Mouse (Mus musculus) heart, postnatal 25 days (tissue): ENCODE data around the gene Slc35a5. TPM values are rescaled to one million over a fixed set of nuclear protein-coding genes. Genes with fewer than 3 reads are reported as not detected.

Experiments used
- total RNA-seq, 2 experiments: library from RNA; stranded (reverse); gene quantifications; 2 replicates each; pipeline ENCODE4 v1.2.3; 2021

Slc35a5 gene
- total RNA-seq, 2 experiments from 2014 or later = 10.9 to 11.0 TPM

Other genes with a start within 250 kb of the Slc35a5 start
- not detected for gene Cd200r3, start 215.0 kb downstream of the Slc35a5 start, total RNA-seq
- 10 to 100 TPM; 83.0 to 90.7 TPM for gene Ccdc80, start 65.3 kb downstream of the Slc35a5 start, total RNA-seq
- gene Atg3, start 79 bp upstream of the Slc35a5 start, total RNA-seq = 10 to 100 TPM; 19.1 to 22.1 TPM
- gene Btla, start 65.6 kb upstream of the Slc35a5 start, total RNA-seq = under 1 TPM; 0.23 to 0.53 TPM